Mouse (Mus musculus) hindbrain, embryonic 14.5 days (tissue): ENCODE measurements at regions not wholly inside any gene's neighbourhood (a gene's known extent, or its start where the extent isn't known, plus 50 kb on each side); places are given as distances from the start of the nearest gene placed in this dataset.

Source experiments
- ATAC-seq: fragments of 200-750 bp; cut with Nextera tagmentation; 2 replicates; pipeline ENCODE4 v1.8.0; 2017; ENCODE audit warnings: moderate number of reproducible peaks, mild to moderate bottlenecking, moderate TSS enrichment, moderate library complexity; ENCODE audit not compliant: low FRiP score
- DNase-seq: peaks from one replicate; pipeline ENCODE4 v3.0.0-alpha.2; 2015; ENCODE audit warnings: low spot score
- H3K27ac ChIP-seq: fragments of 300-500 bp; sonication (generic); 2 replicates; pipeline ENCODE4 v1.5.1; 2014; ENCODE audit warnings: mild to moderate bottlenecking, moderate library complexity
- H3K27me3 ChIP-seq: fragments of 300-500 bp; sonication (generic); 2 replicates; pipeline ENCODE4 v1.6.1; 2014; ENCODE audit warnings: mild to moderate bottlenecking, low read length, mixed read lengths; ENCODE audit not compliant: control insufficient read depth, insufficient read depth
- H3K36me3 ChIP-seq: fragments of 300-500 bp; sonication (generic); replicated peaks from 2 replicates; pipeline ENCODE4 v1.6.1; 2014; ENCODE audit not compliant: control insufficient read depth, insufficient read depth
- H3K4me1 ChIP-seq: fragments of 300-500 bp; sonication (generic); replicated peaks from 2 replicates; pipeline ENCODE4 v1.6.1; 2014; ENCODE audit warnings: antibody characterized with exemption, low read length, mixed read lengths; ENCODE audit not compliant: control insufficient read depth, insufficient read depth
- H3K4me2 ChIP-seq: fragments of 300-500 bp; sonication (generic); replicated peaks from 2 replicates; pipeline ENCODE4 v1.6.1; 2014; ENCODE audit warnings: mild to moderate bottlenecking, moderate library complexity
- H3K4me3 ChIP-seq: fragments of 300-500 bp; sonication (generic); replicated peaks from 2 replicates; pipeline ENCODE4 v1.5.1; 2014; ENCODE audit warnings: mild to moderate bottlenecking, low read length
- H3K9ac ChIP-seq: fragments of 300-500 bp; sonication (generic); 2 replicates; pipeline ENCODE4 v1.6.1; 2014
- H3K9me3 ChIP-seq: fragments of 300-500 bp; sonication (generic); 2 replicates; pipeline ENCODE4 v1.6.1; 2016; ENCODE audit warnings: low read length; ENCODE audit not compliant: control insufficient read depth
- WGBS: fragments of 180-500 bp; shearing (Covaris S2); extraction: QIAGEN DNeasy Blood & Tissue Kit; methylation state at CpG from one replicate; pipeline ENCODE4 v1.1.7; 2014; 5-methylcytosine and 5-hydroxymethylcytosine counted together

DNA sequence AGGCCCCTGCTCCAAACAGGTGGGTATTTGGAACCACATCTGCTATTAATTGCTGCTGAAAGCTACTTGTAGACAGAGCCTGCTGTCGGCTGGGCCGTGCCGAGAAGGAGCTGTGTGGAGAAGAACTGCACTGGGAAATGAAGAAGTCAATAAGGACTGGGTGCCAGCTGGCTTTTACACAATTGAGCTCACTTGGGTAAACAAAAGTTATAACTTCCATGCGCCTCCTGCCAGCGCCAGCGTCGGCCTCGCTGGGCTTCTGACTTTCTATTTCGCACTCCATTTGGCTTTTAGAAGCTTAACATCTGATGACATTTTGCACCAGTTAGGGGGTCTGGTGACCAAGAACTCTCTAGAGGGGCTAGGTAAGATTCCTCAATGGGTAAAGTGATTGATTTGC, 114.2 kb downstream of the Fam114a2 start:
- ATAC-seq (no peak), DNase-seq (no peak)
- no peak overlapping the region for H3K27ac ChIP-seq
- 68% methylated on average over 9 of the region's 9 CpGs for WGBS
- no peak overlapping the region for H3K4me3 ChIP-seq
- H3K27me3 ChIP-seq: no peaks in the 10 kb centered on the region
- H3K4me1 ChIP-seq: no peaks in the 10 kb centered on the region
- H3K36me3 ChIP-seq: no peaks in the 10 kb centered on the region
- no peaks in the 10 kb centered on the region for H3K9me3 ChIP-seq
- H3K9ac ChIP-seq: no peak overlapping the region
- no peak overlapping the region for H3K4me2 ChIP-seq

DNA sequence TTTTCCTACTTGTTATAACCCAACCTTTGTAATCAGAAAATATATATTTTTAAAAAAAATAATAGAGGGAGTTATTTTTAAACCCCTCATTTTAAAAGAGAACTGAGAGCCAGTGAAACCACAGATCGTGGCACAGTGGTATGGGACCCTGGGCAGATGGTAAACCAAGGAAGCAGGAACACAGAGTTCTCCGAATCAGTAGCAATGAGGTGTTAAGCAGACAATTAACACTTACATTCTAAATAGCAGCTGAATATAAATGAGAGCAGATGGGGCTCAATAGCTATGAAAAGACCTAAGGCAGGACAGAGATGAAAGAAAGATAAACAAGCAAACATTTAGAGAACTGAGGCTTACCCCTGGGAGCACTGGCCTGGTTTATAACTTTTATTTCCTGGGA, 116.8 kb downstream of the Fam114a2 start:
- ATAC-seq: no peak
- no peak for DNase-seq
- Histone ChIP-seq H3K9me3 (no peaks in the 10 kb centered on the region), H3K4me3 (no peak overlapping the region), H3K9ac (no peak overlapping the region), H3K27ac (no peak overlapping the region), H3K27me3 (no peaks in the 10 kb centered on the region), H3K36me3 (no peaks in the 10 kb centered on the region), H3K4me1 (no peaks in the 10 kb centered on the region), H3K4me2 (no peak overlapping the region)
- 37% methylated on average over 2 of the region's 2 CpGs for WGBS

DNA sequence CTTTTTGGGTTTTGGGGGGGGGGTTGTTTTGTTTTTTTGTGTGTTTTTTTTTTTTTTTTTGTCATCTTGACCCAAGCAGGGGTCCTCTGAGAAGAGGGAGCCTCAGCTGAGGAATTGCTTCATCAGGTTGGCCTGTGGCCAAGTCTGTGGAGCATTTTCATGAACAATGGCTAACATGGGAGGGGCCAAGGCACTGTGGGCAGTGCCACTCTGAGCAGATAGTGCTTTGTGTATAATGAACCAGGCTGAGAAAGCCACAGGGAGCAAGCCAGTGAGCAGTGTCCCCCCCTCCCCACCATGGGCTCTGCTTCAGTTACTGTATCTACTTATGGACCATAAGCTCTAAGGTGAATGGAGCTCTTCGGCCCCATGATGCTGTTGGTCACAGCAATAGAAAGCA, 119.1 kb downstream of the Fam114a2 start:
- WGBS: 96% methylated on average over 1 of the region's 1 CpGs
- Histone ChIP-seq H3K27me3 (no peaks in the 10 kb centered on the region), H3K4me2 (no peak overlapping the region), H3K36me3 (no peaks in the 10 kb centered on the region), H3K4me3 (no peak overlapping the region), H3K27ac (no peak overlapping the region), H3K9me3 (no peaks in the 10 kb centered on the region), H3K4me1 (no peaks in the 10 kb centered on the region), H3K9ac (no peak overlapping the region)
- ATAC-seq: no peak
- DNase-seq: no peak

DNA sequence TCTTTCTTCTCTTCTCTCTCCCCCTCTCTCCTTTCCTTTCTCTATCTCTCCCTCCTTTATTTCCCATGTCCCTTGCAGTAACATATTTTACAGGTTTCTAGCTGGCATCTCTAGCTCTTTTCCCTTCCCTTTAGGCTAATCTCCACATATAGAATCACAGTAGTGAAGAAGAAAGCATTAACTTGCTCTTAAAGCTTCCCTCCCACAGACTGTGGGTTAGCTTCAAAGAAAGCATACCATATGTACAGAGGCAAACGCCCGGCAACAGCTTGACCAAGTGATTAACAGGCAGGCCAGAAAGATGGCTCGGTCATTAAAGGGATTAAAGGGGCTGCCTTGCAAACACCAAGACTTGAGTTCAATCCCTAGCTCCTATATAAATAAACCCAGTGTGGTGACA, 122.0 kb downstream of the Fam114a2 start:
- H3K4me1 ChIP-seq: no peaks in the 10 kb centered on the region
- ATAC-seq (no peak), DNase-seq (no peak)
- H3K36me3 ChIP-seq: no peaks in the 10 kb centered on the region
- no peaks in the 10 kb centered on the region for H3K9me3 ChIP-seq
- no peak overlapping the region for H3K4me3 ChIP-seq
- no peak overlapping the region for H3K4me2 ChIP-seq
- no peaks in the 10 kb centered on the region for H3K27me3 ChIP-seq
- H3K9ac ChIP-seq: no peak overlapping the region
- no peak overlapping the region for H3K27ac ChIP-seq
- WGBS: 43% methylated on average over 3 of the region's 3 CpGs

DNA sequence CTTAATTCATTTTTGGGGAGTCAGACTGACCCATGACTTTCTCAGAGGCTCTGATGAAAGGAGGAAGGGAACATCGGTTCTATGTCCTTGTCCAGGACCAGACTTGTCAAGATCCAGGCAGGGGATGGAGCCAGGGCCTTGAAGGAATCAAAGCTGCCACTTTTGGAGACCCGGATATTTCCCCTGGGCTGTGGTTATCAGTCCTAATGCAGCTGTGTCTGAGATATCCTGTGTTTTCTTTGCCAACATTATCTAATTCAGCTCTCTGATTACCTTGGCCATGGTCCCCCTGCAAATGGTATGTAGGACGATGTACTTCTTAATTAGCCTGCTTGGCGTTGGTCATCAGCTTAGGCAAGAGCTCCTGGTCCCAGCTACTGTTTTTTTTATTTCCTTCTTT, 127.6 kb downstream of the Fam114a2 start:
- H3K4me1 ChIP-seq: no peaks in the 10 kb centered on the region
- no peak overlapping the region for H3K4me2 ChIP-seq
- 82% methylated on average over 4 of the region's 4 CpGs for WGBS
- no peaks in the 10 kb centered on the region for H3K27me3 ChIP-seq
- DNase-seq (no peak), ATAC-seq (no peak)
- H3K9me3 ChIP-seq: no peaks in the 10 kb centered on the region
- no peaks in the 10 kb centered on the region for H3K36me3 ChIP-seq
- H3K4me3 ChIP-seq: no peak overlapping the region
- H3K9ac ChIP-seq: no peak overlapping the region
- H3K27ac ChIP-seq: no peak overlapping the region
